Mouse (Mus musculus): ENCODE data around the gene Masp2.

Masp2 gene

DNA sequence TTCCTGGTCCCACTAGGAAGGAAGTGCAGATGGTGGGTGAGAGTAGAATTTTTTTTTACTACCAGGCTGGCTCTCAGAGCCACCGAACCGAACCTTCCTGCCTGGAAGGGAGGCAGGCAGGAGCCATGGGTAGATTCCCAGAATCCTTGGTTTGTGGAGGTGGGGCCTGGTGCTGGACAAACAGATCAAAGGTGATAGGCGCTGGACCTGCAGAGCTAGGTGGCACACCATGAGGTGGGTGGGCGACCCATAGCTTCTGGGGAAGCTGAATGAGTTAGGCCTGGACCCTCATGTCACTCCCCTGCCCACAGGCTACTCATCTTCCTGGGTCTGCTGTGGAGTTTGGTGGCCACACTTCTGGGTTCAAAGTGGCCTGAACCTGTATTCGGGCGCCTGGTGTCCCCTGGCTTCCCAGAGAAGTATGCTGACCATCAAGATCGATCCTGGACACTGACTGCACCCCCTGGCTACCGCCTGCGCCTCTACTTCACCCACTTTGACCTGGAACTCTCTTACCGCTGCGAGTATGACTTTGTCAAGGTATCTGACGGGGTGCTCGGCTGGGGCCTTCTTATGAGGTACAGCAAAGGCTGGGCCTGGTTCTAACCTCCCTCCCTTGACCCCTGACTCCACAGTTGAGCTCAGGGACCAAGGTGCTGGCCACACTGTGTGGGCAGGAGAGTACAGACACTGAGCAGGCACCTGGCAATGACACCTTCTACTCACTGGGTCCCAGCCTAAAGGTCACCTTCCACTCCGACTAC, at the start of gene Masp2:
Gene Masp2 (plus strand): TSS at position 198 of the 764 bp plus-strand sequence.
- no peak for DNase-seq

DNA sequence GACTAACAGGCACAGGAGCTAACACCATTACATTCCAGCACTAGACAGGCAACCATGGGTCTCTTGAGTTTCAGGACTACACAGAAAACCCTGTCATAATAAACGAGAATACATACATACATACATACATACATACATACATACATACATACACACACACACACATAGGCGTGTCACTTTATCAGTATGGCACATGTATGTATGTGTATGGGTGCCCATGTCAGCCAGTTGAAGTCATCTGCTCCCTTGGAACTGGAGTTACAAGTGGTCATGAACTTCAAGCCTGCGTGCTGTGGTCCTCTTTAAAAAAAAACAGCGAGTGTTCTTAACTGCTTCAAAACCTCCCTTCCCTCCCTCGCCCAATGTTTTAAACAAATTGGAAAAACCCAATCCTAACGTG, 44.6 kb upstream of the Masp2 start:
- no peak for DNase-seq

DNA sequence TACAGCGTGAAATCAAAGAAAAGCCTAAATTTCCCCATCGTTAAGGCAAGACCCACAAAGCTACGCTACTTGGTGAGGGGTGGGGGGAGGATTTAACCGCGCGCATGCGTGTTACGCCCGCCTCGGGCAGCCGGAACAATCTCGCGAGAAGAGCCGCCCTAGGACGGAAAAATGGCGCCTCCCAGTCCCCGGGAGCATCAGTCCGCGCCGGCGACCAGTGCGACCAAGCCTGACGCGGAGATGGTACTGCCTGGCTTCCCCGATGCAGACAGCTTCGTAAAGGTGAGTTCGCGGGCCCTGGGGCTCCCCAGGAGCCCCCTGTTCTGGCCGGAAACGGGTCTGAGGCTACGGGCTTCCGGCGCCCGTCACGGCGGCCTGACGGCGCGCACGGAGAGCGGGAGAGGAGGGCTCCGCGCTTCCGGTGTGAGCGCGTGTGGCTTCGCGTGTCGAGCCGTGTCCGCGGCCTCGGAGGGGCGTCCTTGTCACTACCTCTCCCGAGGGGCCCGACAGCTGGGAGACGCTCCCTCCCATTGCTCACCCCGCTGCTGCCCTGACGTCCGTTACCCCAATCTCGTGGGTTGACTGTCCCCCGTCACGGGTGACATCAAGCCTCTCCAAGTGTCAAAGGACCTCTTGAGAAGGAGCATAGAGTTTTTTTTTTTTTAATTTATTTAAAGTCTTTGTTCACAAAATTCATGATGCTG, 43.9 kb upstream of the Masp2 start, which contains the start of gene Exosc10:
Gene Exosc10 (plus strand): TSS at position 133 of the 704 bp plus-strand sequence.
- DNase-seq, result peak; percentile 94 to 95

DNA sequence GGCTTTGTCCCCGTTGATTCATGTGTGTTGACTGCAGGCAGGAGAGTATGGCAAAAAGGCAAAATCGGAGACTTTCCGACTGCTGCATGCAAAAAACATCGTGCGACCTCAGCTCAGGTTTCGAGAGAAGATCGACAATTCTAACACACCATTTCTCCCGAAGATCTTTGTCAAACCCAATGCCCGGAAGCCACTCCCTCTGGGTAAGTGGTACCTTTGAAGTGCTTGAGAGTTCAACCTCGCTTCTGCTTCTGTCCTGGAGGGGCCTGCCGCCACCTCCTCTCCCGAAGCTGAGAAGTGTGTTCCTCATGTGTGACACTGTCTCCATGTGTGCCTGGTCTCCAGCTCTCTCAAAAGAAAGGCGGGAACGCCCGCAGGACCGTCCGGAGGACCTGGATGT, 39.7 kb upstream of the Masp2 start:
- DNase-seq, result no peak

DNA sequence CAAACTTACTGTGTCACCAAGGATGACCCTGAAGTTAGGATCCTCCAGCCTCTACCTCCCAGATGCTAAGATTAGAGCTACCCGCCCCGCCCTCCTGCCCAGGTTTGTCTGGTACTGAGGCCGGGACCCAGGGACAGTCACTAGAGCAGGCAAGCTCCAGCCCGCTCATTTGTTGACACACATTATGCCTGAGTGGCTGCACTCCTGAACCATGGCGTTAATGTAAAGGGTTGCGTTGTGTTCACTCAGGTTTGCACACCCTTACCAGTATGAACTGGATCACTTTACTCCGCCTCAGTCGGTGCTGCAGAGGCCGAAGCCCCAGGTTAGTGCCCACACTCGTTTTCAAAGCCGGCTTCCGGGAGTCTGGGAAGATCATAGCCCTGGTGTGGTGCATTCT, 38.8 kb upstream of the Masp2 start:
- DNase-seq, result no peak

DNA sequence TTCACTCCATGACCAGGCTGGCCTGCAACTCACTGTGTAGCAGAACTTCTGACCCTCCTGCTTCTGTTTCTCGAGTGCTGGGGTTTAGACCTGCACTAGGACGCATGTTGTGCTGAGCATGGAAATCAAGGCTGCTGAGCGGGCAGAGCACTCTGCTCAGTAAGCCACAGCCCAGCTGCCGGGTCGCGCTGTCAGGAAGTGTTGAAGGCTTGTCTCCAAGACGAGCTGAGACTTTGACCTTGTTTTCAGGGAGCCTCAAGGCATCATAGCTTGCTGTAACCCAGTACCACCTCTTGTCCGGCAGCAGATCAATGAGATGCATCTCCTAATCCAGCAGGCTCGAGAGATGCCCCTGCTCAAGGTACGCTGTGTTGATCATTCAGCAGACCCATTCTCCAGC, 32.2 kb upstream of the Masp2 start:
- DNase-seq, result no peak

DNA sequence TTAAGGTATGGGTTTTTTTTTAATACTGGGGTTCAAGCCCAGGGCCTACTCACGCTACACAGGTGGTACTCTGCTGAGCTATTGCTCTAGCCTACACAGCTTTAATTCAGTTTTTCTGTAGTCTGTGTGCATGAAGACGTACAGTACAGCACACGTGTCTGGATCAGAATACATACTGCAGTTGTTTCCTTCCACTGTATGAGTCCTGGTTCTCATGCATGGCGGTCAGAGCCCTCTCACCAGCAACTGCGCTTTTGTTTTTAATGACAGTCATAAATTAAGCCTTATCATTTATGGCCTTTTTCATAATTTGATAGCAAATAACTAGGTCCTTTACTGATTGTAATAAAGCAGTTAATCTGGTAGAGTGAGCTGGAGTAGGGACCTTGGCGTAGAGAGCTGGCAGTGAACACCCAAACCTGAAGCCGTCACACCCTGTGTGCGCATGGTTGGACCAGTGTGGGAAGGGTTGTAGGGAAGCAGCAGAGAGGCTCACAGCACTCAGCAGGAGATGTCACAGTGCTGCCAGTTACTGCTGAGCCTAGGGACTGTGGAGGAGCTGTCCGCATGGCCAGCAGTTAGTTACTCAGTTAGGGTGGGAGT, 31.6 kb upstream of the Masp2 start:
- no peak for DNase-seq

DNA sequence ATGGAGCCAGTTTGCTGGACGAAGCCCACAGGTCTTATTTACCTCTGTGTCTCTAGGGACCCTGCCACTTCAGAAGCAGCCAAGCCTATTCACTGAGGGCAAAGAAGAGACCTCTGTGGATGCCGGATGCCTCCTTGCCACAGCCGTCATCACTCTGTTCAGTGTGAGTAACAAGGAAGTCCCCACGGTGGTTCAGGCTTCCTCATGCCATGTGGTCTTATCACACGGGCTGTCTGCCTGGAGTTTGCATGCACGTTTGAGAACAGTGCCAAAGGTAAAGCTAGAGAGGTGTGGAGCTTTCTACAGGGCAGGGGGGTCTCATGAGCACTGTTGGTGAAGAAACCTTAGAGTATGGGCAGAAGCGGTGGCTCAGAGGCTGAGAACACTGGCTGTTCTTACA, 29.1 kb upstream of the Masp2 start:
- DNase-seq, result no peak

DNA sequence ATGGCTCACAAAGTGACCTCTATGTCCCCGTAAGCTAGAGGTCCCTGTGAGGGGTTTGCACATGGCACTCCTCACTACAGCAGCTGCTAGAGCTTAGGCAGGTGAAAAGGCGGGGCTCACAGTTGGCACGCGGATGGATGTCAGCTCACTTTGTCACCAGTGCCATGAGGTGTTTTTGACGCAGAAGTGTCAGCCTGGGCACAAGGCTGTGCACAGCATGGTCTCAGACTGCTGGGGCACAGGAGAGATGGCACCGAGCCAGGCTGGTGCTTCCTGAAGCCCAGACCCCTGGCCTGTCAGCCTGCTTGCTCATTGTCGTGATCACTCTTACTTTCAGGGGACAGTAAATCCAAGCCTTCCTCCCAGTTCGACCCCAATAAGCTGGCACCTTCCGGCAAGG, 21.6 kb upstream of the Masp2 start:
- peak; percentile 71 to 75 for DNase-seq

DNA sequence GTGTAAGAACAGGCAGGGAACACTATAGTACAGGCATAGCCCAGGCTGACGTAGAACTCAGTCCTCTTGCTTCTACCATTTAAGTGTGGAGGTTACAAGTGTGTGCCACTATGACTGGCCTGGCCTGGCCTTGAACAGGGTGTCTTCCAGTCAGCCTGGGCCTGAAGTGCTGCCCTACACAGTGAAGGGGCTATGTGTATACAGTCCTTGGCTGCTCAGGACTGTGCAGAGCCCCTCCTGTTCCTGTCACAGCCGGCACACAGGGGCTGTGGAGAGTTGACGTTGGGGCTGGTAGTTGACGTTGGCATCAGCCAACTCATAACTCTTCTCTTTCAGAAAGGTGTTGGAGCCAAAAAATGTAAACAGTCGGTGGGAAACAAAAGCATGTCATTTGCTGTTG, 20.9 kb upstream of the Masp2 start:
- DNase-seq, result no peak

DNA sequence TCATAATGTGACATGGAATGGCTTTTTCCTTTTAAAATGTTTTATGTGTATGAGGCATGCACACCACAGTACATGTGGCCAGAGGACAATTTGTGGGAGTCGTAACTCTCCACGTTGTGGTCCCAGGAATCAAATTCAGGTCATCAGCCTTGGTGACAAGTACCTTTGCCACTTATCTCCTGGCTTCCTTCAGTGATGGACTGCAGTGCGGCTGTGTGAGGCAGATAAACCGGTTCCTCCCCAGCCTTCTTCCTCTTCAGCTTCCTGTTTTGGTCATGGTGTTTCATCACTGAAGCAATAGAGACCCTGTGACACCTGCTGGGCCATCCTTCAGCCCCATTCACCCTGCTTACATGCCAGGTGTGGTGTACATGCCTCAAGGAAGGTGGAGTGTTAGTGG, 19.1 kb upstream of the Masp2 start:
- DNase-seq, result no peak

DNA sequence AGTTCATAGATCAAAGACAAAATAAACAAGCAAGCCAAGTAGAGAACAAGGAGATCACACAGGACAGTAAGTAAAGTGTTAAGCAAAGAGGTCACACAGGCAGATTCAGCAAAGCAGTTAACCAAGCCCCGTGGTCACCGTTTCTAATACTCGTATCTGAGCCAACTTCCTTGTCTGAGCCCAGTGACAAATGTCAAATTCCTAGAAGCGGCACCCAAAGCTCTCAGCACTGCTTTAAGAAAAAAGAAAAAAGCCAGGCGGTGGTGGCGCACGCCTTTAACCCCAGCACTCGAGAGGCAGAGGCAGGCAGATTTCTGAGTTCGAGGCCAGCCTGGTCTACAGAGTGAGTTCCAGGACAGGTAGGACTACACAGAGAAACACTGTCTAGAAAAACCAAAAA, 15.7 kb upstream of the Masp2 start:
- DNase-seq, result no peak

DNA sequence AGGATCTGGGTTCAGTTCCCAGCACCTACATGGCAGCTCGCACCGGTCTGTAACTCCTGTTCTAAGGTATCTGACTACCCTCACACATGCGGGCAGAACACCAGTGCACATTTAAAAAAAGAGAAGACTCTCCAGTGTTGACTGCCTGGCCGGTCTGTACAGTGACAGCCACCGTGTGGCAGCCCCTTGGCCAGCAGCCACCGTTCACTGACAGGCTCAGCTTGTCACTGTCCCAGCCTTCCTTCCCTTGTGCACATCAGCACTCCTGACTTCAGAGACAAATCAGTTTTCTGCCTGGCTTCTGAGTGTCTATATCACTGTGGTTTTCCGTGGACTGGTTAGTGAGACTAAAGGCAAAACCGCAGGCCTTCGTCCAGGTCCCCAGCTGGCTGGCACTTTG, 13.6 kb upstream of the Masp2 start:
- peak; percentile 77 to 82 for DNase-seq

DNA sequence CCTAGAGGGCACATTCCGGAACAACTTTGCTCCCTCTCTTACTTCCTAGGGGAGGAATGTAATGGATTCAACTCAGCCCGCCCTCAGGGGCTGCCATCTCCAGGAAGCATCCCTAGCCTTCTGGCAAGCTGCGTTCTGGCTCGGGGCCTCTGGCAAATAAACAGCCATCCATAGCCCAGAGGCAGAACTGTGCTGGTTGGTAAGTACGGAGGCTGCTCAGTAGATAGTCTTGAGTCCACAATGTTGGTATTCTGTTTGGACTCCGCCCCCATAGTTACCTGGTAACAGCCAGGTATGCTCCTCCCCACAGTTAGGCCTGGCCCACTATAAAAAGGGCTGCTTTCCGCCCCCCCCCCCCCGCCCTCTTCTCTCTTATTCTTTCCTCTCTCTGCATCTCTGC, 12.8 kb upstream of the Masp2 start:
- DNase-seq, result peak; percentile 71 to 80

DNA sequence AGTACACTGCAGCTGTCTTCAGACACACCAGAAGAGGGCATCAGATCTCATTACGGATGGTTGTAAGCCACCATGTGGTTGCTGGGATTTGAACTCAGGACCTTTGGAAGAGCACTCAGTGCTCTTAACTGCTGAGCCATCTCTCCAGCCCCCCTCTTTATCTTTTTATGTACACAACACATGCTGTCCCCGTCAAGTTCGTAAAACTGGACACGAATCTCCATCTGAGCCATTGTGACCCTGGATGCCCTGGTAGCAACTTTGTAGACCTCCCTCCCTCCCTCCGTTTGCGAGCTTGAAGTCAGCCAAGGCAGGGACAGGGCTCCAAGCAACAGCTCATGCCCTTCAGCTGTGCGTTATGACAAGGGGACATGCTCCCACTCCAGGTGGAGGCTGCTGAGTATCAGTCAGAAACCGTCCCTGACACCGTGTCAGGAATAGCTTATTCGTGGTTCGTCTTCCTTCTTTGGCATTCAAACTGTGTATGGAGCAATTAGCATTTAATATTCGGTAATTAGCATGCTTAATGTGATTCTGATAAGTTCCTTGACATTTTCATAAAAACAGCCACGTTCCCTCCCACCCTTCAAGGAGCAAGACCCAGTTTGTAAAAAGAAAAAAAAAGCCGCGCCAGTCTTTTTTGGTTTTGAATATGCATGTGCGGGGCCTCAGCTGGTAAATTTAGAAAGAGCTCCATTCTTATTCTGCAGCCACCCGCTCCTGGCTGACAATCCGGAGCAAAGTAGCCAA, 11.8 kb upstream of the Masp2 start:
- DNase-seq, result peak; percentile 56 to 59

DNA sequence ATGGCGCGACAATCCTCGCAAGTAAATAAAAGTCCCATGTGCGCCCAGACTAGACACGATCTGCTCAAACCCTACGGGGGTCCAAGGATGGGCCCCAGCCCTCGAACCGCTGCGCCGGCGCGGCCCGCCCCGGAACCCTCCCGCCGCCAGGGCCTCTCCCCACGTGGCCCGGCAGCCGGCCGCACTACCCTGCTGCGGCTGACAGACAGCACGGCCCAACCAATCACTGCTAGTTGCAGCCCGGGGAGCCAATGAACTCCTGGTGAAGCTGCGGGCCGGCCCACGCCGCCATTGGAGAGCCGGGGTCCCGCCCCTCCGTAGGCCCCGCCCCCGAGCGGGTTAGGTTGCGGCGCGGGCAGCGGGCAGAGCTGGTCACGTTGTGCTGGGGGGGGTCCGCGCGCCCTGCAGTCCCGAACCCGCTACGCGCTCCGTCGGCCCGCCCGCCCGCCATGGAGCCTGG, 11.2 kb upstream of the Masp2 start, which contains the start of gene Srm:
Gene Srm (plus strand): TSS at position 333 of the 460 bp plus-strand sequence.
- peak; percentile 98 to 99 for DNase-seq

DNA sequence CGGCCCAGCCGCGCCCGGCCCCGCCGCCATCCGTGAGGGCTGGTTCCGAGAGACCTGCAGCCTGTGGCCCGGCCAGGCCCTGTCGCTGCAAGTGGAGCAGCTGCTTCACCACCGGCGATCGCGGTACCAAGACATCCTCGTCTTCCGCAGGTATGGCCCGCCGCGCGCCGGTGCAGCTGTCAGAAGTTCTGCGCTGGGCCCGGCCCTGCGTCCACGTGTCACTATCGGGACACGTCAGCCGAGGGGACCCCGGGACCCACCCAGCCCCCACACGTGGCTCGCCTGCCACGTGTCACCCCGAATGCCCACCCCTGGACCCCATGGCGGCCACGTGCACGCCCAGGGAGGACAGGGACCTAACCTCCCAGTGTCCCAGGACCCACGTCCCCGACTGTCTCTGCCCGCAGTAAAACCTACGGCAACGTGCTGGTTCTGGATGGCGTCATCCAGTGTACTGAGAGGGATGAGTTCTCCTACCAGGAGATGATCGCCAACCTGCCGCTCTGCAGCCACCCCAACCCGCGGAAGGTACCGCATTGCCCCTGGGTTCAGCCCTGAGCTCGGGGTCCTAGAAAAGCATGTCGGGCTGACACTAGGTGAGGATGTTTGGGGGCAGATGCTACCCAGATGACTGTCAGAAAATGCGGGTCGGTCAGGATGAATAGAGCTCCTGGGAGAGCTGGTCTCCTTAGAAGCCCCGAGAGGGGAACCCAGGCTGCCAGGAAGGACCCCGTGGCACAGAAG, 10.5 kb upstream of the Masp2 start:
- DNase-seq, result peak in 1 of 2 experiments; percentile 65

DNA sequence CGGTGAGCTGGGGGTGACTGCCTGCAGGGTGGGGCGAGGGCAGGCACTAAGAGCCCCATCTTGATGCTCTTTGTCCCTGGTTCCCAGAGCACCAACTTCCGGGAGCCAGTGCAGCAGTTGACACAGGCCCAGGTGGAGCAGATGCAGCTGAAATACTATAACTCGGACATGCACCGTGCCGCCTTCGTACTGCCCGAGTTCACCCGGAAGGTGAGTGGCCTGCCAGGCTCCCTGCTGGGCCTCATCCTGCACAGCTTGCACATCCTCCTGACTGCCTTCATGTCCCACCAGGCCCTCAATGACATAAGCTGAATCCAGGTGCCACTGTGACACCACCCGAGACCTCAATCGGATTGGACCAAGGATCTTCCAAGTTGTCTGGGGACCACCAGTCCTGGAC, 8.4 kb upstream of the Masp2 start:
- peak in 1 of 2 experiments; percentile 37 for DNase-seq

DNA sequence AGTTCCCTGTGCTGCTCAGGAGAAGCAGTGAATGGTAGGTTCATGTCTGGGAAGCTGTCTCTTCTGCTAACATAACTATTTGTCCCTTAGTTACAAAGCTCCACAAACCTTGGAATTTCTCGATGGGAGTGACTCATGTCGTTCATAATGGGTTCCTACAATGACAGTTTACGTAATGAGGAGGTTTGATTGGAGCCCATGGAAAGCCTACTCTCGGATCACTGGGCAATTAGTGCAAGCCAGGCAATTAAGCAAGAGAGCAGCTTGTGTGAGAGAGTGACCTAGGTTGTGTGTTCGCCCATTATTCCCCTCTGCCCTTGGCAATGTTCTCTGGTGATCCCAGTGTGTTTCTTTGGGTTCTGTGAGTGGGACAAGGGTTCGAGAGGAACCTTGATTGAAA, 6.4 kb upstream of the Masp2 start:
- DNase-seq, result no peak

DNA sequence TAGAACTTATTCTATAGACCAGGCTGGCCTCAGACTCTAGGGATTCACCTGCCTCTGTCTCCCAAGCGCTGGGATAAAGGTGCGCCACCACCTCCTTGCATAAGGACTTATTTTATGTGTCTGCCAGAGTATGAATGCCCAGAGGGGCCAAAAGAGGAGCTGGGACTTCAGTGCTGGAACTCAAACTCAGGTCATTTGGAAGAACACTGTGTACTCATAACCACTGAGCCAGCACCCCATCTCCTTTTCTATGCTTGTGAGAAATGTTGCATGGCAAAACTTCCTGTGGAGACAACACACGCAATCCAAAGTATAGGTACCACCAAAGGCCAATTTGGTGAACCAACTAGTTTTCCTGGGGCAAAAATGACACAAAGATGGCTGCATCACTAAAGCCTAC, 5.6 kb upstream of the Masp2 start:
- no peak for DNase-seq

DNA sequence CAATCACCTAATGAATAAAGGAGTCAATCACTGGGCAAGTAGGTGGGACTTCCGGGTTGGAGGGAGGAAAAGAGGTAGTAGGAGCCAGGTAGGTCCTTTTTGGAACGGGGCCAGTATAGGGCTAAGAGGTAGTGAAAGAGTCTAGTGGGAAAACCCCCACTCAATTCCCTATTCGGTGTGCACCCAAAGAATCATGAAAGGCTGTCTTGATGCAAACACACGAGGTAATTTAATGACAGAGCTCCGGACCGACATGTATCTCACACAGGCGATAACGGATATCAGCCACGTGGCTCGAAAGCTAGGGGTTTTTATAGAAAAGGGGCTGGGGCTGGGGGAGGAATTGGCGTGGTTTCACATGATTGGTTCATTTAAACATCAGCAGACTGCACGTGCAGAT, 3.5 kb upstream of the Masp2 start:
- no peak for DNase-seq

DNA sequence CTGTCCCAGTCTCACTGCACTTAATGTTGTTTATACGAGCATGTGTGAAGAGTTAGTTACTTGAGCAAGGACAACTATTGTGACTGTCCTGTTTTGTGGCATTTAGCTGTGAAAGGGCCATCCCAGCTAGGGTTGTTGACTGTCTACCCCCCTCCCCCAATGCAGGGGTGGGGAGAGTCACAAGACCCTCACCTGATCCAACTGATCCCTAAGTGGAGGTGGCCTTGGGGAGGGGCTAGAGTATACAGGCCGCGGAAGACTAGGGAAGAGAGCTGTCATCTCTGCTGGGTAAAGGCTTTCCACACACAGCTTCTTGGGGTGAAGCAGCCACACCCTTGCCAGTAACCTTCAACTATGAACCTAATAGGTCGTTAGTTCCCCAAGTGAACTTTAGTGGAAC, 2.0 kb upstream of the Masp2 start:
- DNase-seq, result no peak

Measured in cerebellum, postnatal 10 days (tissue).